Mouse (Mus musculus) liver, postnatal 0 days (tissue): ENCODE results near the gene Cyb561d2.

Experiments used
- CTCF ChIP-seq: sonication (generic); IDR thresholded peaks from 2 replicates; pipeline ENCODE4 v1.5.1; 2016; ENCODE audit warnings: antibody characterized with exemption, low read depth
- EP300 ChIP-seq: IDR thresholded peaks from 2 replicates; pipeline ENCODE4 v1.6.1; 2016; ENCODE audit warnings: antibody characterized with exemption, low read depth, mild to moderate bottlenecking

DNA sequence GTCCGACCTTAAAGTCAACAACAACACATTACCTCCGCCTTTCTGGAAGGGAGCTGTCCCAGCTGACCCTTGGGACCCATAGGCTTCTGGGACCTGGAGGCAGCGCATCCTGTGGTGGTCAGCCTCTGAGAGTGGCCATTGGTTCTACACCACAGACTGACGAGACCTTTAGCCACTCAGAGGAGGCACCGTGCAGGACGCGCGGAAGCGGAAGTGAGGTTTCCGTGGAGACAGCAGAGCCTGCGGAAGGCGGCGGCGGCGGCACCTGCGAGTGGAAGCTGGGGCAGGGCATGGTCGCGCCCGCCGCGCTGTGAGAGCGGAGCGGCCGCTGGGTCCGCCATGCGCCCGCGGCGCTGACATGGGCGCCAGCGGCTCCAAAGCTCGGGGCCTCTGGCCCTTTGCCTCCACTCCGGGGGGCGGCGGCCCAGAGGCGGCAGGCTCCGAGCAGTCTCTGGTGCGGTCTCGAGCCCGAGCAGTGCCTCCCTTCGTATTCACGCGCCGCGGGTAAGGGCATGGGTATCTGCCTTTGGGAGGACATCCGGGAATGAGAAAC is 21.1 kb upstream of the Cyb561d2 start, which contains the start of gene Tusc2:
- TF ChIP-seq CTCF = no peak
- no peak for TF ChIP-seq EP300
